Mouse (Mus musculus): ENCODE measurements around the gene Zfp618.

DNA sequence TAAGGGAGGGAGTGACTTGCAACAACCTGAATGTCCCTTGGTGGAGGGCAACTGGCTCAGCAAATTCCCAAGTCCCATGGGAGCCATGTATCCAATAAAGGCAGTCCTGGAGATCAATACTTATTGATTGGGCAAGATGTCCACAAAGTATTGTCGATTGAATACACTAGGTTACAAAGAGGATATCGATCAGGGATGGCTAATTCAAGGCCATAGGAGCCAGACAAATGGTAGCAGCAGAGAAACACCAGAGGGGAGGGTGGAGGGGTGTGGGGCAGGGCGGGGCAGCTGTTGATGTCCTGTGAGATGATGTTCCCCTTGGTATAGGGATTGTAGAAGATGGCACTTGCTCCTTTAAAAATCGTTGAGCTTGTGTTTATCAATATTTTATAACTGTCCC, 136.7 kb downstream of the Zfp618 start:
- TF ChIP-seq POLR2A (IDR thresholded peaks at IDR 0.05; ENCODE audit: insufficient read depth, low read depth, low read length) (no peak), CTCF (IDR thresholded peaks at IDR 0.05; ENCODE audit: insufficient read depth, low read depth, low read length) (no peak)
